8 mouse cellular contexts compared by ENCODE assay signal in genomic region chr13:112770528-112771328, GRCm38 (mm10). TPM values are rescaled to one million over a fixed set of nuclear protein-coding genes. Genes with fewer than 3 reads are reported as not detected.
A peak's percentile ranks its signal among the peaks of the same experiment; 100 is the strongest.
DNase-seq lines count a peak whose midpoint lies in the region; ATAC-seq and TF ChIP-seq lines count a peak whose summit lies in the region.

No protein-coding gene starts in this region.

- H3K4me2 ChIP-seq in liver, postnatal 0 days (ENCODE audit: low read depth, low read length) = no peak overlapping the region
- no peak overlapping the region for H3K4me2 ChIP-seq in liver, embryonic 12.5 days
- H3K4me2 ChIP-seq in hindbrain, embryonic 12.5 days (replicated peaks) = peak overlapping the region; percentile 18; the same call in 1 of the 2 replicates

- WGBS in liver, postnatal 0 days (ENCODE audit: insufficient replicate concordance) = 59% methylated on average over 11 of the region's 11 CpGs
- WGBS in liver, embryonic 12.5 days (ENCODE audit: insufficient replicate concordance) = 60% methylated on average over 11 of the region's 11 CpGs
- 31% methylated on average over 11 of the region's 11 CpGs for WGBS in hindbrain, embryonic 12.5 days

- H3K27me3 ChIP-seq in liver, postnatal 0 days (ENCODE audit: insufficient read depth, low read length) = no peaks in the 10 kb centered on the region
- H3K27me3 ChIP-seq in liver, embryonic 12.5 days (replicated peaks) = no peaks in the 10 kb centered on the region
- no peaks in the 10 kb centered on the region for H3K27me3 ChIP-seq in hindbrain, embryonic 12.5 days

- H3K4me3 ChIP-seq in liver, postnatal 0 days (ENCODE audit: low read depth, low read length) = no peak overlapping the region
- no peak overlapping the region for H3K4me3 ChIP-seq in liver, embryonic 12.5 days
- no peak overlapping the region for H3K4me3 ChIP-seq in hindbrain, embryonic 12.5 days

- intact Hi-C loops in left cerebral cortex, postnatal 14 days (cut with DNase I) = no loop called here

- ATAC-seq in liver, postnatal 0 days = no peak
- no peak for ATAC-seq in liver, embryonic 12.5 days
- peak; percentile 76 for ATAC-seq in common myeloid progenitor, adult 5-6 weeks (replicated peaks; ENCODE audit: low read depth, poor library complexity, severe bottlenecking)
- ATAC-seq in hindbrain, embryonic 12.5 days (ENCODE audit: low FRiP score) = peak; percentile 78
- peak; percentile 82 for ATAC-seq in megakaryocyte-erythroid progenitor cell, adult 5-6 weeks (replicated peaks; ENCODE audit: low FRiP score, low TSS enrichment, poor library complexity, severe bottlenecking)

- DNase-seq in liver, postnatal 0 days = no peak
- DNase-seq in left cerebral cortex, postnatal 14 days (ENCODE audit: low spot score in 2 of 2) = no peak
- no peak for DNase-seq in right cerebral cortex, postnatal 14 days
- DNase-seq in natural killer cell, adult 2 months (ENCODE audit: low spot score in 2 of 2) = no peak

- peaks cover 6% of the 10 kb centered on the region for H3K4me1 ChIP-seq in liver, postnatal 0 days (ENCODE audit: insufficient read depth)
- H3K4me1 ChIP-seq in liver, embryonic 12.5 days = peaks cover 5% of the 10 kb centered on the region
- peaks cover 10% of the 10 kb centered on the region for H3K4me1 ChIP-seq in hindbrain, embryonic 12.5 days

- H3K9ac ChIP-seq in liver, postnatal 0 days (replicated peaks) = no peak overlapping the region
- no peak overlapping the region for H3K9ac ChIP-seq in liver, embryonic 12.5 days
- H3K9ac ChIP-seq in hindbrain, embryonic 12.5 days = no peak overlapping the region

- TF ChIP-seq EP300 in liver, postnatal 0 days (IDR thresholded peaks at IDR 0.05; ENCODE audit: low read depth) = no peak

- H3K27ac ChIP-seq in liver, postnatal 0 days (ENCODE audit: low read depth) = peak overlapping the region; percentile 22; the same call in 1 of the 2 replicates
- H3K27ac ChIP-seq in liver, embryonic 12.5 days = no peak overlapping the region
- H3K27ac ChIP-seq in hindbrain, embryonic 12.5 days = peak overlapping the region; percentile 40; the same call in 1 of the 2 replicates

- H3K36me3 ChIP-seq in liver, postnatal 0 days (replicated peaks; ENCODE audit: insufficient read depth, low read length) = no peaks in the 10 kb centered on the region
- no peaks in the 10 kb centered on the region for H3K36me3 ChIP-seq in liver, embryonic 12.5 days
- no peaks in the 10 kb centered on the region for H3K36me3 ChIP-seq in hindbrain, embryonic 12.5 days

- no peak for TF ChIP-seq CTCF in liver, postnatal 0 days (IDR thresholded peaks at IDR 0.05; ENCODE audit: low read depth)

- H3K9me3 ChIP-seq in liver, postnatal 0 days (ENCODE audit: low read length) = no peaks in the 10 kb centered on the region
- H3K9me3 ChIP-seq in liver, embryonic 12.5 days (replicated peaks) = peaks cover 6% of the 10 kb centered on the region
- H3K9me3 ChIP-seq in hindbrain, embryonic 12.5 days (replicated peaks) = peaks cover 13% of the 10 kb centered on the region

RNA-seq across cellular contexts. Expression of gene Plpp1, which starts 29.9 kb away (rescaled TPM):
- 44.6 and 55.4 TPM in 2 replicates for polyA plus RNA-seq in liver, postnatal 0 days (2015; fragmentation: Nextera tagmentation; extraction: Ambion mirVana)
- polyA plus RNA-seq in liver, embryonic 12.5 days (2016; fragmentation: Nextera tagmentation; extraction: Ambion mirVana) = 28.6 and 30.8 TPM in 2 replicates
- 0.82 and 3.6 TPM in 2 replicates for total RNA-seq in common myeloid progenitor, adult 5-6 weeks (2017)
- polyA plus RNA-seq in hindbrain, embryonic 12.5 days (2016; fragmentation: Nextera tagmentation; extraction: Ambion mirVana) = 31.5 and 37.6 TPM in 2 replicates
- 9.7 and 17.3 TPM in 2 replicates for total RNA-seq in megakaryocyte-erythroid progenitor cell, adult 5-6 weeks (2014; fragmentation: Nextera tagmentation)
- 8.3 and 19.3 TPM in 2 replicates for total RNA-seq in megakaryocyte-erythroid progenitor cell, adult 5-6 weeks (2017)
- total RNA-seq in left cerebral cortex, postnatal 14 days (2021) = 10 to 100 TPM; 26.9 TPM

Comparison
In these comparisons a context has a peak if more than half of its experiments do, and no peak if none do; other contexts are left out.
1. ATAC-seq: peak in common myeloid progenitor, adult 5-6 weeks (single experiment), hindbrain, embryonic 12.5 days (single experiment) and megakaryocyte-erythroid progenitor cell, adult 5-6 weeks (single experiment); none in liver, postnatal 0 days (single experiment) and liver, embryonic 12.5 days (single experiment).